Mouse (Mus musculus) spleen, adult 2 months (tissue): Measurements from ENCODE around the gene Lrguk. TPM values are rescaled to one million over a fixed set of nuclear protein-coding genes. Genes with fewer than 3 reads are reported as not detected.

Experiments used
- DNase-seq, 2 experiments: peaks; one replicate each; pipeline versions ENCODE4 v3.0.0 to v3.0.0-alpha.2; 2012 to 2021; ENCODE audit warnings: low spot score in 2 of 2, low read depth in 1 of 2
- H3K27ac ChIP-seq: fragments of 200-500 bp; 2 replicates; pipeline ENCODE4 v1.5.1; 2012; ENCODE audit warnings: low read length, inconsistent platforms; ENCODE audit not compliant: insufficient read depth
- H3K27me3 ChIP-seq: fragments of 200-500 bp; 2 replicates; pipeline ENCODE4 v1.6.1; 2012; ENCODE audit warnings: mild to moderate bottlenecking, moderate library complexity, low read length, inconsistent platforms; ENCODE audit not compliant: control insufficient read depth, insufficient read depth
- H3K36me3 ChIP-seq: fragments of 200-500 bp; 2 replicates; pipeline ENCODE4 v1.6.1; 2012; ENCODE audit warnings: mild to moderate bottlenecking, low read length, inconsistent platforms; ENCODE audit not compliant: control insufficient read depth, insufficient read depth
- H3K4me1 ChIP-seq: fragments of 200-500 bp; 2 replicates; pipeline ENCODE4 v1.6.1; 2011; ENCODE audit warnings: inconsistent platforms; ENCODE audit not compliant: control insufficient read depth, insufficient read depth, insufficient read length
- H3K4me3 ChIP-seq: fragments of 200-500 bp; 2 replicates; pipeline ENCODE4 v1.5.1; 2011; ENCODE audit warnings: mild to moderate bottlenecking, inconsistent platforms; ENCODE audit not compliant: insufficient read depth, insufficient read length; ENCODE audit errors: extremely low read depth
- CTCF ChIP-seq: fragments of 200-500 bp; IDR thresholded peaks from 2 replicates; pipeline ENCODE4 v1.5.1; 2011; ENCODE audit warnings: mild to moderate bottlenecking, inconsistent platforms; ENCODE audit not compliant: insufficient read depth, insufficient read length, insufficient replicate concordance; ENCODE audit errors: extremely low read depth
- POLR2A ChIP-seq: fragments of 200-500 bp; IDR thresholded peaks from 2 replicates; pipeline ENCODE4 v1.6.1; 2011; ENCODE audit warnings: low read depth, low read length, inconsistent platforms
- WGBS: fragments of 180-500 bp; shearing (Covaris S2); methylation state at CpG from one replicate; pipeline ENCODE4 v1.1.7; 2018; 5-methylcytosine and 5-hydroxymethylcytosine counted together
- polyA plus RNA-seq: library from polyadenylated mRNA; depleted of rRNA; stranded (reverse); fragments of >200 nt; gene quantifications from 2 replicates; pipeline ENCODE4 v1.2.3, GENCODE M21; 2012

The Lrguk gene
- polyA plus RNA-seq, 1 experiment = 0.01 TPM

- Histone ChIP-seq H3K27me3 (no peaks in the 10 kb centered on the region), H3K36me3 (no peaks in the 10 kb centered on the region), H3K4me3 (no peak overlapping the region), H3K27ac (no peak overlapping the region), H3K4me1 (no peaks in the 10 kb centered on the region)
- TF ChIP-seq CTCF = no peak
- TF ChIP-seq POLR2A = no peak
- WGBS = 86% methylated on average over 3 of the region's 3 CpGs
- no peak for DNase-seq
Measured at GRCm38 (mm10) chr6:34088986-34089385, 59.7 kb downstream of the Lrguk start.

- 62% methylated on average over 3 of the region's 3 CpGs for WGBS
- Histone ChIP-seq H3K4me3 (no peak overlapping the region), H3K36me3 (no peaks in the 10 kb centered on the region), H3K27ac (no peak overlapping the region), H3K4me1 (no peaks in the 10 kb centered on the region), H3K27me3 (no peaks in the 10 kb centered on the region)
- DNase-seq = no peak
- TF ChIP-seq POLR2A = no peak
- TF ChIP-seq CTCF = no peak
Measured at GRCm38 (mm10) chr6:34091537-34091936, 62.3 kb downstream of the Lrguk start.

GRCm38 (mm10) chr6:34096274-34096673 is 67.0 kb downstream of the Lrguk start:
- no peak for TF ChIP-seq POLR2A
- no peak for TF ChIP-seq CTCF
- no peaks in the 10 kb centered on the region for H3K4me1 ChIP-seq
- no peak overlapping the region for H3K27ac ChIP-seq
- no peak overlapping the region for H3K4me3 ChIP-seq
- H3K36me3 ChIP-seq = no peaks in the 10 kb centered on the region
- WGBS = 57% methylated on average over 6 of the region's 6 CpGs
- H3K27me3 ChIP-seq = no peaks in the 10 kb centered on the region
- DNase-seq = no peak

GRCm38 (mm10) chr6:34096905-34097304 is 67.7 kb downstream of the Lrguk start:
- TF ChIP-seq CTCF = no peak
- TF ChIP-seq POLR2A = no peak
- no peak for DNase-seq
- Histone ChIP-seq H3K4me3 (no peak overlapping the region), H3K27ac (no peak overlapping the region), H3K4me1 (no peaks in the 10 kb centered on the region), H3K27me3 (no peaks in the 10 kb centered on the region), H3K36me3 (no peaks in the 10 kb centered on the region)
- WGBS = 99% methylated on average over 4 of the region's 4 CpGs

- H3K36me3 ChIP-seq = no peaks in the 10 kb centered on the region
- no peak overlapping the region for H3K4me3 ChIP-seq
- TF ChIP-seq CTCF (no peak), POLR2A (no peak)
- 57% methylated on average over 6 of the region's 6 CpGs for WGBS
- no peak overlapping the region for H3K27ac ChIP-seq
- H3K27me3 ChIP-seq = no peaks in the 10 kb centered on the region
- H3K4me1 ChIP-seq = no peaks in the 10 kb centered on the region
- DNase-seq = no peak
Measured at GRCm38 (mm10) chr6:34099725-34100124, 70.5 kb downstream of the Lrguk start.

GRCm38 (mm10) chr6:34101531-34102396 is 72.5 kb downstream of the Lrguk start:
- H3K27me3 ChIP-seq = no peaks in the 10 kb centered on the region
- H3K4me3 ChIP-seq = no peak overlapping the region
- TF ChIP-seq CTCF = no peak
- no peak for TF ChIP-seq POLR2A
- H3K4me1 ChIP-seq = no peaks in the 10 kb centered on the region
- 82% methylated on average over 15 of the region's 15 CpGs for WGBS
- no peak overlapping the region for H3K27ac ChIP-seq
- DNase-seq = no peak
- H3K36me3 ChIP-seq = no peaks in the 10 kb centered on the region
